Mouse (Mus musculus): ENCODE measurements around the gene Rps6ka5. TPM values are rescaled to one million over a fixed set of nuclear protein-coding genes. Genes with fewer than 3 reads are reported as not detected.

Rps6ka5 gene
- 3.4 TPM for polyA plus RNA-seq (2014; fragmentation: Illumina TruSeq; extraction: RNeasy Lipid Tissue Mini Kit (QIAGEN cat#74804); ENCODE audit: low read depth, low replicate concordance)

DNA sequence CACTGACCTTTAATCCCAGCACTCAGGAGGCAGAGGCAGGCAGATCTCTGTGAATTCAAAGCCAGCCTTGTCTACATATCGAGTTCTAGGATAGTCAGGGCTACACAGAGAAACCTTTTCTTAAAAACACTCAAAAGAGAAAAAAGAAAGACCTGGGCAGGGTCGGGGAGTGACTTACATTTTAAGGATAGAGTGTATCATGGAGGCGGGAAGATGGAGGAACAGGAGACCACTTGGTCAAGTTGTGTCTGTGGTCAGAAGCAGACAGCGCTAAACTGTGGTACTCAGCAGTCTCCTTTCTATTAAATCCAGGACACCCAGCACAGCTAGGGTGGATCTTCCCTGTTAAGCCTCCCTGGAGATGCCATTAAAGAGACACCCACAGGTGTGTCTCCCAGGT is at the start of gene Rps6ka5:
TSS of gene Rps6ka5 (minus strand) at position 333 of the 400 bp plus-strand sequence.

DNA sequence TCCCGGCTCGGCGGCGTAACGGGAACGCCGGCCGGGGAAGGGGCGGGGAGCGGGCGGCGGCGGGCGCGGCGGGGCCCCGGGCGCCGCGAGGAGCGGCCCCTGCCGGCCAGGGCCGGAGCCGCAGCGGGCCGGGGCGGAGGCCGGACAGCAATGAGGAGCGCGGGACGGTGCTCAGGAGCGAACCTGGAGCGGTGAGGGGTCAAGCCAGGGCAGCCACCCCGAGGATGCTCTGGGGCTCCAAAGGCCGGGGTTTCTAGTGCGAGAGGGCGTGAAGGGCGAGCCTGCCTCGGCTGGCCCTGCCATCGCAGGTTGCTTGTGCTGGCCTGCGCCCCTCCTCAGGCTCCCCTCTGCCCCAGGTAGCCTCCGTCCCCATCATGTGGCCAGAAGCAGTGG is 206.0 kb downstream of the Rps6ka5 start, which contains the start of gene Ttc7b:
TSS of gene Ttc7b (minus strand) at position 33 of the 393 bp plus-strand sequence.

Other genes starting within 250 kb of the Rps6ka5 start
- gene Ttc7b, start 206.2 kb downstream of the Rps6ka5 start, polyA plus RNA-seq (2014; fragmentation: Illumina TruSeq; extraction: RNeasy Lipid Tissue Mini Kit (QIAGEN cat#74804); ENCODE audit: low read depth, low replicate concordance), result 46.3 TPM
- gene Dglucy, start 52.1 kb upstream of the Rps6ka5 start, polyA plus RNA-seq (2014; fragmentation: Illumina TruSeq; extraction: RNeasy Lipid Tissue Mini Kit (QIAGEN cat#74804); ENCODE audit: low read depth, low replicate concordance), result 10.5 TPM
- gene Gpr68, start 181.2 kb upstream of the Rps6ka5 start, polyA plus RNA-seq (2014; fragmentation: Illumina TruSeq; extraction: RNeasy Lipid Tissue Mini Kit (QIAGEN cat#74804); ENCODE audit: low read depth, low replicate concordance), result 1.0 TPM

All from adipose tissue, adult 10 weeks (tissue).